30 mouse cellular contexts compared by ENCODE assay signal in genomic region chr11:29626541-29626940, GRCm38 (mm10).
DNase-seq lines count a peak whose midpoint lies in the region; ATAC-seq lines count a peak whose summit lies in the region.
"Had no signal": no experiment of that assay in that cellular context is flagged by ENCODE, and none has a peak within 500 bp of the region (broad histone marks: within the 10 kb centered on the region; RNA-seq: fewer than 3 reads in every experiment).

No protein-coding gene starts in this region.

- no peak overlapping the region for H3K27ac ChIP-seq in embryonic facial prominence, embryonic 14.5 days (replicated peaks; ENCODE audit: low read depth, low read length)
- H3K27ac ChIP-seq in embryonic facial prominence, embryonic 10.5 days (replicated peaks): no peak overlapping the region
- H3K27ac ChIP-seq in heart, embryonic 13.5 days (replicated peaks): peak overlapping the region; percentile 49
- H3K27ac ChIP-seq in heart, embryonic 10.5 days: no peak overlapping the region
- H3K27ac ChIP-seq in intestine, embryonic 14.5 days (ENCODE audit: low read depth): peak overlapping the region; percentile 47; the same call in 1 of the 2 replicates
- H3K27ac ChIP-seq in intestine, embryonic 15.5 days: no peak overlapping the region
- H3K27ac ChIP-seq in neural tube, embryonic 15.5 days (replicated peaks): no peak overlapping the region
- H3K27ac ChIP-seq: embryonic facial prominence, embryonic 12.5 days; gastrocnemius, adult 2 months; hindbrain, embryonic 10.5 days; hindbrain, embryonic 15.5 days; layer of hippocampus, adult 2 months; left cerebral cortex, adult 2 months; limb, embryonic 12.5 days; liver, embryonic 15.5 days; lung, embryonic 15.5 days; neural tube, embryonic 12.5 days had no signal

- H3K9me3 ChIP-seq in embryonic facial prominence, embryonic 14.5 days (ENCODE audit: control insufficient read depth, low read length): no peaks in the 10 kb centered on the region
- no peaks in the 10 kb centered on the region for H3K9me3 ChIP-seq in embryonic facial prominence, embryonic 10.5 days
- no peaks in the 10 kb centered on the region for H3K9me3 ChIP-seq in heart, embryonic 13.5 days
- no peaks in the 10 kb centered on the region for H3K9me3 ChIP-seq in heart, embryonic 10.5 days
- H3K9me3 ChIP-seq in intestine, embryonic 14.5 days (ENCODE audit: control insufficient read depth, low read length): no peaks in the 10 kb centered on the region
- no peaks in the 10 kb centered on the region for H3K9me3 ChIP-seq in intestine, embryonic 15.5 days
- no peaks in the 10 kb centered on the region for H3K9me3 ChIP-seq in neural tube, embryonic 15.5 days (replicated peaks)
- H3K9me3 ChIP-seq: embryonic facial prominence, embryonic 12.5 days; hindbrain, embryonic 10.5 days; hindbrain, embryonic 15.5 days; limb, embryonic 12.5 days; liver, embryonic 15.5 days; lung, embryonic 15.5 days; neural tube, embryonic 12.5 days had no signal

- H3K27me3 ChIP-seq in embryonic facial prominence, embryonic 14.5 days (replicated peaks; ENCODE audit: control insufficient read depth, insufficient read depth, low read length): no peaks in the 10 kb centered on the region
- no peaks in the 10 kb centered on the region for H3K27me3 ChIP-seq in embryonic facial prominence, embryonic 10.5 days (replicated peaks; ENCODE audit: low read depth, poor library complexity, severe bottlenecking)
- H3K27me3 ChIP-seq in heart, embryonic 13.5 days (replicated peaks): no peaks in the 10 kb centered on the region
- no peaks in the 10 kb centered on the region for H3K27me3 ChIP-seq in heart, embryonic 10.5 days (ENCODE audit: insufficient read depth, poor library complexity, severe bottlenecking)
- no peaks in the 10 kb centered on the region for H3K27me3 ChIP-seq in intestine, embryonic 14.5 days (replicated peaks; ENCODE audit: control insufficient read depth, insufficient read depth, low read length)
- no peaks in the 10 kb centered on the region for H3K27me3 ChIP-seq in intestine, embryonic 15.5 days (replicated peaks)
- no peaks in the 10 kb centered on the region for H3K27me3 ChIP-seq in neural tube, embryonic 15.5 days (replicated peaks)
- H3K27me3 ChIP-seq: CH12.LX; embryonic facial prominence, embryonic 12.5 days; hindbrain, embryonic 15.5 days; limb, embryonic 12.5 days; liver, embryonic 15.5 days; lung, embryonic 15.5 days; neural tube, embryonic 12.5 days had no signal

- H3K36me3 ChIP-seq in embryonic facial prominence, embryonic 14.5 days (ENCODE audit: control insufficient read depth, insufficient read depth, low read length): no peaks in the 10 kb centered on the region
- H3K36me3 ChIP-seq in embryonic facial prominence, embryonic 10.5 days (replicated peaks): no peaks in the 10 kb centered on the region
- no peaks in the 10 kb centered on the region for H3K36me3 ChIP-seq in heart, embryonic 13.5 days
- H3K36me3 ChIP-seq in heart, embryonic 10.5 days: no peaks in the 10 kb centered on the region
- H3K36me3 ChIP-seq in intestine, embryonic 14.5 days (ENCODE audit: control insufficient read depth, insufficient read depth, low read length): no peaks in the 10 kb centered on the region
- no peaks in the 10 kb centered on the region for H3K36me3 ChIP-seq in intestine, embryonic 15.5 days
- H3K36me3 ChIP-seq in neural tube, embryonic 15.5 days: no peaks in the 10 kb centered on the region
- H3K36me3 ChIP-seq: embryonic facial prominence, embryonic 12.5 days; hindbrain, embryonic 10.5 days; hindbrain, embryonic 15.5 days; limb, embryonic 12.5 days; liver, embryonic 15.5 days; lung, embryonic 15.5 days; neural tube, embryonic 12.5 days had no signal

- H3K4me1 ChIP-seq in embryonic facial prominence, embryonic 14.5 days (ENCODE audit: control insufficient read depth, insufficient read depth, low read length): no peaks in the 10 kb centered on the region
- H3K4me1 ChIP-seq in embryonic facial prominence, embryonic 10.5 days: no peaks in the 10 kb centered on the region
- peaks cover 17% of the 10 kb centered on the region for H3K4me1 ChIP-seq in heart, embryonic 13.5 days
- no peaks in the 10 kb centered on the region for H3K4me1 ChIP-seq in heart, embryonic 10.5 days
- H3K4me1 ChIP-seq in intestine, embryonic 14.5 days (replicated peaks; ENCODE audit: control insufficient read depth, insufficient read depth, low read length): no peaks in the 10 kb centered on the region; the same call in 1 of the 2 replicates
- no peaks in the 10 kb centered on the region for H3K4me1 ChIP-seq in intestine, embryonic 15.5 days (replicated peaks)
- no peaks in the 10 kb centered on the region for H3K4me1 ChIP-seq in neural tube, embryonic 15.5 days
- H3K4me1 ChIP-seq: embryonic facial prominence, embryonic 12.5 days; hindbrain, embryonic 10.5 days; hindbrain, embryonic 15.5 days; liver, embryonic 15.5 days; lung, embryonic 15.5 days; neural tube, embryonic 12.5 days had no signal

- H3K4me3 ChIP-seq in embryonic facial prominence, embryonic 14.5 days (ENCODE audit: low read depth, low read length): no peak overlapping the region
- H3K4me3 ChIP-seq in embryonic facial prominence, embryonic 10.5 days: no peak overlapping the region
- no peak overlapping the region for H3K4me3 ChIP-seq in heart, embryonic 13.5 days
- H3K4me3 ChIP-seq in heart, embryonic 10.5 days: no peak overlapping the region
- no peak overlapping the region for H3K4me3 ChIP-seq in intestine, embryonic 14.5 days (ENCODE audit: low read depth, low read length)
- no peak overlapping the region for H3K4me3 ChIP-seq in intestine, embryonic 15.5 days (replicated peaks)
- no peak overlapping the region for H3K4me3 ChIP-seq in neural tube, embryonic 15.5 days (replicated peaks)
- H3K4me3 ChIP-seq: embryonic facial prominence, embryonic 12.5 days; erythroblast, embryonic 14.5 days; gastrocnemius, adult 2 months; hindbrain, embryonic 10.5 days; hindbrain, embryonic 15.5 days; layer of hippocampus, adult 2 months; left cerebral cortex, adult 2 months; limb, embryonic 12.5 days; liver, embryonic 15.5 days; lung, embryonic 15.5 days; neural tube, embryonic 12.5 days had no signal

- no peak overlapping the region for H3K4me2 ChIP-seq in embryonic facial prominence, embryonic 14.5 days (ENCODE audit: low read depth, low read length)
- peak overlapping the region; percentile 3 for H3K4me2 ChIP-seq in heart, embryonic 13.5 days
- H3K4me2 ChIP-seq in intestine, embryonic 14.5 days (ENCODE audit: low read length): no peak overlapping the region
- no peak overlapping the region for H3K4me2 ChIP-seq in intestine, embryonic 15.5 days (replicated peaks)
- no peak overlapping the region for H3K4me2 ChIP-seq in neural tube, embryonic 15.5 days
- H3K4me2 ChIP-seq: embryonic facial prominence, embryonic 12.5 days; hindbrain, embryonic 15.5 days; limb, embryonic 12.5 days; liver, embryonic 15.5 days; lung, embryonic 15.5 days; midbrain, embryonic 11.5 days; neural tube, embryonic 12.5 days had no signal

- DNase-seq in embryonic facial prominence, embryonic 14.5 days (ENCODE audit: low spot score): peak; percentile 36
- no peak for DNase-seq in embryonic facial prominence, embryonic 10.5 days (ENCODE audit: low spot score)
- DNase-seq in heart, embryonic 10.5 days (ENCODE audit: low spot score): no peak
- no peak for DNase-seq in intestine, embryonic 14.5 days (ENCODE audit: low spot score)
- DNase-seq: adrenal gland, postnatal 10 days; cerebellum, adult 8-10 months; cerebellum, postnatal 25 days; gastrocnemius, adult 2 months; gastrocnemius, postnatal 36 days; kidney, adult 2 months; kidney, postnatal 36 days; thymus, postnatal 14 days had no signal

- WGBS in embryonic facial prominence, embryonic 14.5 days: 49% methylated on average over 5 of the region's 5 CpGs
- 73% methylated on average over 5 of the region's 5 CpGs for WGBS in embryonic facial prominence, embryonic 10.5 days
- 31% methylated on average over 5 of the region's 5 CpGs for WGBS in heart, embryonic 13.5 days
- WGBS in heart, embryonic 10.5 days: 35% methylated on average over 5 of the region's 5 CpGs
- 23% methylated on average over 5 of the region's 5 CpGs for WGBS in intestine, embryonic 14.5 days
- 33% methylated on average over 5 of the region's 5 CpGs for WGBS in intestine, embryonic 15.5 days
- 73% methylated on average over 5 of the region's 5 CpGs for WGBS in neural tube, embryonic 15.5 days

- ATAC-seq in embryonic facial prominence, embryonic 14.5 days (ENCODE audit: low read depth): peak; percentile 62; the same call in 1 of the 2 replicates
- ATAC-seq in heart, embryonic 13.5 days (ENCODE audit: extremely low read depth, insufficient number of reproducible peaks, low FRiP score, low TSS enrichment): no peak
- no peak for ATAC-seq in intestine, embryonic 14.5 days (replicated peaks; ENCODE audit: low FRiP score, low TSS enrichment, low read depth)
- no peak for ATAC-seq in intestine, embryonic 15.5 days
- no peak for ATAC-seq in neural tube, embryonic 15.5 days (ENCODE audit: low FRiP score)
- ATAC-seq: forebrain, embryonic 16.5 days; inflammation-experienced regulatory T-cells, adult 6 months; midbrain, embryonic 16.5 days had no signal

- no peak overlapping the region for H3K9ac ChIP-seq in embryonic facial prominence, embryonic 14.5 days (ENCODE audit: low read depth, low read length)
- no peak overlapping the region for H3K9ac ChIP-seq in heart, embryonic 13.5 days
- H3K9ac ChIP-seq in intestine, embryonic 14.5 days (ENCODE audit: low read length): no peak overlapping the region
- H3K9ac ChIP-seq in intestine, embryonic 15.5 days: no peak overlapping the region
- H3K9ac ChIP-seq in neural tube, embryonic 15.5 days (replicated peaks): no peak overlapping the region
- H3K9ac ChIP-seq: embryonic facial prominence, embryonic 12.5 days; hindbrain, embryonic 15.5 days; limb, embryonic 12.5 days; liver, embryonic 15.5 days; lung, embryonic 15.5 days; neural tube, embryonic 12.5 days had no signal

Comparison
In these comparisons a context has a peak if more than half of its experiments do, and no peak if none do; other contexts are left out.
1. H3K27ac ChIP-seq: peak in heart, embryonic 13.5 days (single experiment) and intestine, embryonic 14.5 days (single experiment); none in embryonic facial prominence, embryonic 14.5 days (single experiment), embryonic facial prominence, embryonic 10.5 days (single experiment), heart, embryonic 10.5 days (single experiment), intestine, embryonic 15.5 days (single experiment) and neural tube, embryonic 15.5 days (single experiment).